Mouse (Mus musculus): Measurements from ENCODE around the gene Fgfr1op2. TPM values are rescaled to one million over a fixed set of nuclear protein-coding genes. Genes with fewer than 3 reads are reported as not detected.

Fgfr1op2 gene
- polyA plus RNA-seq, 1 experiment: 64.0 TPM

DNA sequence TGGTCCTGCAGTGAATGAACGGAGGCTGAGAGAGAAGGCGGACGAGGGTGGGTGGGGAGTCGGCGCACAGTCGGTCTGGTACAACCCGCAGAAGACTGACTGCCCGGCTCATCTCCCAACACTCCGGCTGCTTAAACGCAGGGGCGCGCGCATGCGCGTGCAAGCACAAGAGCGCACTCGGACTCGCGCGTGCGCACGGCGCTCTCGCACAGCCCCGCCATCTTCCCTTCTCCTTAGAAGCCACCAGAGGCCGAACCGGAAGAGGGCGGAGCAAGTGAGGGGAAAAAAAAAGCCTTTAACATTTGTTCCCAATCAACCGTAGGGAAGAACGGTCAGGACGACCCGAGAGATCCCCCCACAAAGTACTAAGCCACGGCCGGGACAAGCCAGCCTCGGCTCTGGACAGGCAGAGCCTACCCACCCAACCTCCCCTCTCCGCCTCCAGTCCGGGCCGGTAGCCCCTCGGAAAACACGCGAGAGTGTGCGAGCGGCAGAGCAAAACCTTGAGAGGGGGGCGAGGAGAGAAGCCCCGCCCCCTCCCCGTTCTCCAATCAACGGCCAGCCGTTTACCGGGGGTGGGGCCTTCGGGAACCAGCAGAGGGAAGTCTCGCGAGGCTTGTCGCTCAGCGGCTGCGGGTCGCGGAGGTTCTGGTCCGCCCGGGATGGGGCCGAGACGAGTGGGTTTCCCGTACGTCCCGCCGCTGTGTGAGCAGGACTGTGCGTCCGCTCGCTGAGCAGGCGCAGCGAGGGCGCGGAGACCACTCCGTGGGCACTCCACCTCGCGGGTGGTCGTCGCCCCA is 507 bp downstream of the Fgfr1op2 start, which contains the start of gene Ints13:
Ints13 (minus strand) TSS at position 526 of the 800 bp plus-strand sequence.
- TF ChIP-seq POLR2A (IDR thresholded peaks at IDR 0.05; ENCODE audit: borderline replicate concordance, insufficient read depth, low read length) (peak; percentile 96), CTCF (IDR thresholded peaks at IDR 0.05; ENCODE audit: borderline replicate concordance, insufficient read depth, low read depth, low read length) (no peak)
- under 1% methylated on average over 77 of the region's 77 CpGs for WGBS
- peak within 1 kb of the TSS; percentile 93 for H3K27ac ChIP-seq (ENCODE audit: insufficient read depth, low read length)
- no peaks in the 10 kb centered on the region for H3K27me3 ChIP-seq (ENCODE audit: control insufficient read depth, insufficient read depth, low read length)
- H3K4me1 ChIP-seq (ENCODE audit: control insufficient read depth, insufficient read depth, low read length): peaks cover 5% of the 10 kb centered on the region; the same call in 1 of the 2 replicates
- peak; percentile 96 to 98 for DNase-seq
- peak within 1 kb of the TSS; percentile 95 for H3K4me3 ChIP-seq (replicated peaks; ENCODE audit: insufficient read depth, low read depth, low read length)

- Histone ChIP-seq H3K4me1 (ENCODE audit: control insufficient read depth, insufficient read depth, low read length) (peaks cover 5% of the 10 kb centered on the region; the same call in 1 of the 2 replicates), H3K4me3 (replicated peaks; ENCODE audit: insufficient read depth, low read depth, low read length) (peak overlapping the region; percentile 95), H3K27ac (ENCODE audit: insufficient read depth, low read length) (peak overlapping the region; percentile 83), H3K27me3 (ENCODE audit: control insufficient read depth, insufficient read depth, low read length) (no peaks in the 10 kb centered on the region)
- no peak for DNase-seq
- TF ChIP-seq POLR2A (IDR thresholded peaks at IDR 0.05; ENCODE audit: borderline replicate concordance, insufficient read depth, low read length) (no peak), CTCF (IDR thresholded peaks at IDR 0.05; ENCODE audit: borderline replicate concordance, insufficient read depth, low read depth, low read length) (no peak)
- under 1% methylated on average over 22 of the region's 22 CpGs for WGBS
Measured at GRCm38 (mm10) chr6:146578111-146578531, 1.1 kb downstream of the Fgfr1op2 start.

DNA sequence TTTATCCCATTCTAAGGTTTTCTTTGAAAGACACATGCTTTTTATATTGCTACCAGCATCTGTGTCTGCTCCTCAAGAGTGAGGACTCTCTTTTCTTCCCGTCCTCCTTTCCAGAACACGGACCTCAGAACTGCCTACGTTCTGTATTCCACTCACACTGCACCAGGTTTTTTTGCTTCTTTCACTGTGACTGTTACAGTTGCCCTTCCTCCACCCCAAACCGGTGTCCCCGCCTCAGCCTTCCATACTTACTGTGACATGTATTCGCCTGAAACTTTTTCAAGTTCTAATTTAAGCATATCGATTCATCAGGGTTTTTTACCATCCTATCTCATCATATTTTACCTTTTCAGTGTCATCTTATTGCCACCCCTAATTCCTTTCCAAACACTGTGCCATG is 1.6 kb downstream of the Fgfr1op2 start:
- 3% methylated on average over 7 of the region's 7 CpGs for WGBS
- Histone ChIP-seq H3K27ac (ENCODE audit: insufficient read depth, low read length) (no peak overlapping the region; the same call in 1 of the 2 replicates), H3K4me3 (replicated peaks; ENCODE audit: insufficient read depth, low read depth, low read length) (peak overlapping the region; percentile 95), H3K27me3 (ENCODE audit: control insufficient read depth, insufficient read depth, low read length) (no peaks in the 10 kb centered on the region), H3K4me1 (ENCODE audit: control insufficient read depth, insufficient read depth, low read length) (peaks cover 5% of the 10 kb centered on the region; the same call in 1 of the 2 replicates)
- peak in 1 of 2 experiments; percentile 34 for DNase-seq
- TF ChIP-seq POLR2A (IDR thresholded peaks at IDR 0.05; ENCODE audit: borderline replicate concordance, insufficient read depth, low read length): no peak
- TF ChIP-seq CTCF (IDR thresholded peaks at IDR 0.05; ENCODE audit: borderline replicate concordance, insufficient read depth, low read depth, low read length): no peak

- Histone ChIP-seq H3K4me3 (replicated peaks; ENCODE audit: insufficient read depth, low read depth, low read length) (no peak overlapping the region), H3K27ac (ENCODE audit: insufficient read depth, low read length) (no peak overlapping the region)
- WGBS: 17% methylated on average over 2 of the region's 2 CpGs
Measured at GRCm38 (mm10) chr6:146580381-146580926, 3.5 kb downstream of the Fgfr1op2 start.

GRCm38 (mm10) chr6:146583366-146584046 is 6.5 kb downstream of the Fgfr1op2 start:
- H3K4me3 ChIP-seq (replicated peaks; ENCODE audit: insufficient read depth, low read depth, low read length): no peak overlapping the region
- H3K4me1 ChIP-seq (ENCODE audit: control insufficient read depth, insufficient read depth, low read length): peaks cover 5% of the 10 kb centered on the region
- whole genome bisulfite sequencing: 78% methylated on average over 2 of the region's 2 CpGs
- no peaks in the 10 kb centered on the region for H3K27me3 ChIP-seq (ENCODE audit: control insufficient read depth, insufficient read depth, low read length)
- no peak for DNase-seq
- TF ChIP-seq CTCF (IDR thresholded peaks at IDR 0.05; ENCODE audit: borderline replicate concordance, insufficient read depth, low read depth, low read length) (no peak), POLR2A (IDR thresholded peaks at IDR 0.05; ENCODE audit: borderline replicate concordance, insufficient read depth, low read length) (no peak)
- H3K27ac ChIP-seq (ENCODE audit: insufficient read depth, low read length): no peak overlapping the region

More at GRCm38 (mm10) chr6:146580381-146580926, 3.5 kb downstream of the Fgfr1op2 start:
- Histone ChIP-seq H3K27me3 (ENCODE audit: control insufficient read depth, insufficient read depth, low read length) (no peaks in the 10 kb centered on the region), H3K4me1 (ENCODE audit: control insufficient read depth, insufficient read depth, low read length) (peaks cover 7% of the 10 kb centered on the region)
- no peak for DNase-seq
- TF ChIP-seq POLR2A (IDR thresholded peaks at IDR 0.05; ENCODE audit: borderline replicate concordance, insufficient read depth, low read length) (no peak), CTCF (IDR thresholded peaks at IDR 0.05; ENCODE audit: borderline replicate concordance, insufficient read depth, low read depth, low read length) (no peak)

DNA sequence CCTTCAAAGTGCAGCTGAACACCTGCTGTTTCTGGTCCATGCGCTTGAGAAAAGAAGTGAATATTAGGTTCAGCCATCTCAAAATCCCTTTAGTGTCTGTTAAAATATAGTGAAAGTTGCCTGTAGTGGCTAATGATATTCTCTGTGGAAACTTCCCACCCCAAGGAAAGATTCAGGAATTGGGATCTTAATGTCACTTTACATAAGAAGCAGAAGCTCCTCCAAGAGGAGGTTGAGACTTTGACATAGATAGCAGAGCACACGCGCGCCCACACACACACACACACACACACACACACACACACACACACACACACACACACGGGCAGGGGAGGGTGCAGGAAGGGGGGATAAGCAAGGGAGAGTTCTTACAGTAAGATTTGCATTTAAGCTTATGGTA is 8.1 kb downstream of the Fgfr1op2 start:
- peaks cover 2% of the 10 kb centered on the region; the same call in 1 of the 2 replicates for H3K4me1 ChIP-seq (ENCODE audit: control insufficient read depth, insufficient read depth, low read length)
- TF ChIP-seq POLR2A (IDR thresholded peaks at IDR 0.05; ENCODE audit: borderline replicate concordance, insufficient read depth, low read length) (no peak), CTCF (IDR thresholded peaks at IDR 0.05; ENCODE audit: borderline replicate concordance, insufficient read depth, low read depth, low read length) (no peak)
- no peaks in the 10 kb centered on the region for H3K27me3 ChIP-seq (ENCODE audit: control insufficient read depth, insufficient read depth, low read length)
- WGBS: 84% methylated on average over 5 of the region's 5 CpGs
- H3K4me3 ChIP-seq (replicated peaks; ENCODE audit: insufficient read depth, low read depth, low read length): no peak overlapping the region
- no peak for DNase-seq
- H3K27ac ChIP-seq (ENCODE audit: insufficient read depth, low read length): no peak overlapping the region

GRCm38 (mm10) chr6:146602601-146603000 is 25.6 kb downstream of the Fgfr1op2 start:
- H3K4me3 ChIP-seq (replicated peaks; ENCODE audit: insufficient read depth, low read depth, low read length): no peak overlapping the region
- no peaks in the 10 kb centered on the region for H3K27me3 ChIP-seq (ENCODE audit: control insufficient read depth, insufficient read depth, low read length)
- no peak for DNase-seq
- no peak overlapping the region for H3K27ac ChIP-seq (ENCODE audit: insufficient read depth, low read length)
- H3K4me1 ChIP-seq (ENCODE audit: control insufficient read depth, insufficient read depth, low read length): no peaks in the 10 kb centered on the region
- WGBS: 82% methylated on average over 4 of the region's 4 CpGs
- no peak for TF ChIP-seq CTCF (IDR thresholded peaks at IDR 0.05; ENCODE audit: borderline replicate concordance, insufficient read depth, low read depth, low read length)
- no peak for TF ChIP-seq POLR2A (IDR thresholded peaks at IDR 0.05; ENCODE audit: borderline replicate concordance, insufficient read depth, low read length)

All from cerebellum, adult 2 months (tissue).